Mouse (Mus musculus) hindbrain, postnatal 0 days (tissue): ENCODE data around the gene Fhad1. TPM values are rescaled to one million over a fixed set of nuclear protein-coding genes. Genes with fewer than 3 reads are reported as not detected.

Experiments used
- ATAC-seq: fragments of 200-750 bp; cut with Nextera tagmentation; 2 replicates; pipeline ENCODE4 v1.8.0; 2017; ENCODE audit warnings: mild to moderate bottlenecking, moderate TSS enrichment, moderate library complexity
- DNase-seq: peaks from one replicate; pipeline ENCODE4 v3.0.0-alpha.2; 2015; ENCODE audit warnings: low spot score
- H3K27ac ChIP-seq: fragments of 300-500 bp; sonication (generic); 2 replicates; pipeline ENCODE4 v1.5.1; 2014; ENCODE audit warnings: mild to moderate bottlenecking
- H3K27me3 ChIP-seq: fragments of 300-500 bp; sonication (generic); 2 replicates; pipeline ENCODE4 v1.6.1; 2014; ENCODE audit warnings: low read length, mixed read lengths; ENCODE audit not compliant: insufficient read depth
- H3K36me3 ChIP-seq: fragments of 300-500 bp; sonication (generic); 2 replicates; pipeline ENCODE4 v1.6.1; 2014; ENCODE audit warnings: low read length, mixed read lengths; ENCODE audit not compliant: insufficient read depth
- H3K4me1 ChIP-seq: fragments of 300-500 bp; sonication (generic); 2 replicates; pipeline ENCODE4 v1.6.1; 2014; ENCODE audit warnings: antibody characterized with exemption, low read length, mixed read lengths; ENCODE audit not compliant: insufficient read depth
- H3K4me2 ChIP-seq: fragments of 300-500 bp; sonication (generic); 2 replicates; pipeline ENCODE4 v1.6.1; 2014; ENCODE audit warnings: low read depth, mild to moderate bottlenecking, low read length, moderate library complexity, mixed read lengths
- H3K4me3 ChIP-seq: fragments of 300-500 bp; sonication (generic); 2 replicates; pipeline ENCODE4 v1.5.1; 2014; ENCODE audit warnings: low read length
- H3K9ac ChIP-seq: fragments of 300-500 bp; sonication (generic); replicated peaks from 2 replicates; pipeline ENCODE4 v1.6.1; 2014; ENCODE audit warnings: mild to moderate bottlenecking, low read length, moderate library complexity, mixed read lengths
- H3K9me3 ChIP-seq: fragments of 300-500 bp; sonication (generic); 2 replicates; pipeline ENCODE4 v1.6.1; 2016; ENCODE audit warnings: low read length, mixed read lengths
- CTCF ChIP-seq: IDR thresholded peaks from 2 replicates; pipeline ENCODE4 v1.5.1; 2016; ENCODE audit warnings: antibody characterized with exemption, control low read depth, low read depth
- WGBS: fragments of 180-500 bp; shearing (Covaris S2); extraction: QIAGEN DNeasy Blood & Tissue Kit; methylation state at CpG from one replicate; pipeline ENCODE4 v1.1.7; 2014; 5-methylcytosine and 5-hydroxymethylcytosine counted together
- polyA plus RNA-seq: library from polyadenylated mRNA; unstranded; fragments of >200 nt; fragmentation: Nextera tagmentation; extraction: Ambion mirVana; gene quantifications from 2 replicates; pipeline ENCODE4 v1.2.1, GENCODE M21; 2015
- total RNA-seq: library from RNA; depleted of rRNA; stranded (reverse); fragments of >200 nt; gene quantifications from 2 replicates; pipeline ENCODE4 v1.2.3, GENCODE M21; 2014

Gene Fhad1
- total and polyA plus RNA-seq, 2 experiments from 2014 or later: 2.0 to 5.8 TPM

- Histone ChIP-seq H3K9ac (no peak overlapping the region), H3K36me3 (no peaks in the 10 kb centered on the region), H3K4me2 (no peak overlapping the region), H3K4me1 (peaks cover 41% of the 10 kb centered on the region), H3K4me3 (no peak overlapping the region), H3K9me3 (no peaks in the 10 kb centered on the region), H3K27ac (no peak overlapping the region), H3K27me3 (no peaks in the 10 kb centered on the region)
- WGBS: 66% methylated on average over 10 of the region's 10 CpGs
- no peak for TF ChIP-seq CTCF
- no peak for ATAC-seq
- DNase-seq: no peak
These were observed 146.8 kb downstream of the Fhad1 start for GRCm38 (mm10) chr4:141868051-141868450.

- H3K27me3 ChIP-seq: no peaks in the 10 kb centered on the region
- 20% methylated on average over 4 of the region's 4 CpGs for WGBS
- DNase-seq (peak; percentile 84), ATAC-seq (peak; percentile 46)
- H3K4me2 ChIP-seq: peak overlapping the region; percentile 30
- H3K27ac ChIP-seq: peak overlapping the region; percentile 46; the same call in 1 of the 2 replicates
- peaks cover 40% of the 10 kb centered on the region for H3K4me1 ChIP-seq
- no peaks in the 10 kb centered on the region for H3K36me3 ChIP-seq
- 0 out of 2 replicates have a peak, but pooled peaks have one; percentile 0 for TF ChIP-seq CTCF
- no peak overlapping the region for H3K4me3 ChIP-seq
- H3K9ac ChIP-seq: 0 out of 2 replicates have a peak overlapping the region, but pooled peaks have one; percentile 17
- no peaks in the 10 kb centered on the region for H3K9me3 ChIP-seq
These were observed 147.4 kb downstream of the Fhad1 start for GRCm38 (mm10) chr4:141867498-141867897.

GRCm38 (mm10) chr4:141866933-141867490, 147.9 kb downstream of the Fhad1 start:
- Histone ChIP-seq H3K27ac (peak overlapping the region; percentile 46; the same call in 1 of the 2 replicates), H3K36me3 (no peaks in the 10 kb centered on the region), H3K27me3 (no peaks in the 10 kb centered on the region), H3K9me3 (no peaks in the 10 kb centered on the region), H3K9ac (0 out of 2 replicates have a peak overlapping the region, but pooled peaks have one; percentile 17), H3K4me1 (peaks cover 36% of the 10 kb centered on the region), H3K4me3 (no peak overlapping the region), H3K4me2 (peak overlapping the region; percentile 30)
- TF ChIP-seq CTCF: 0 out of 2 replicates have a peak, but pooled peaks have one; percentile 7
- WGBS: 18% methylated on average over 10 of the region's 10 CpGs
- ATAC-seq (no peak), DNase-seq (no peak)

- Histone ChIP-seq H3K36me3 (no peaks in the 10 kb centered on the region), H3K4me3 (no peak overlapping the region), H3K9me3 (no peaks in the 10 kb centered on the region), H3K4me1 (peaks cover 24% of the 10 kb centered on the region), H3K9ac (no peak overlapping the region), H3K27ac (no peak overlapping the region), H3K4me2 (no peak overlapping the region), H3K27me3 (no peaks in the 10 kb centered on the region)
- ATAC-seq (no peak), DNase-seq (no peak)
- no peak for TF ChIP-seq CTCF
- WGBS: 75% methylated on average over 5 of the region's 5 CpGs
These were observed 149.3 kb downstream of the Fhad1 start for GRCm38 (mm10) chr4:141865600-141865999.

DNA sequence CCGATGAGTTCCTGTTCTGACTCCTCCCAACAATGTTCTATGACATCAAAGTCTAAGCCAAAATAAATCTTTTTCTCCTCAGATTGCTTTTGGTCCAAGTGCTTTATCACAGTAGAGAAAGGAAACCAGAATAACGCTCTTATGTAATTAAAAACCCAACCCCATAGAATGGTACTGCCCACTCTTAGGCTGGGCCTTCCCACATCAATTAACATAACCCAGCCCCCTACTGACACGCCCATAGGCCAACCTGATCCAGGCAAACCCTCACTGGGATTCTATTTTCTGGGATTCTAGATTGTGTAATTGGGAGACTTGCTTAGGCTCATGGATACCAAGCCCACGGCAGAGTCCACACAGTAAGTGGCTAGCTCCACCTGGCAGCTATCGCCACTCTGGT, 149.9 kb downstream of the Fhad1 start:
- DNase-seq (no peak), ATAC-seq (no peak)
- peaks cover 5% of the 10 kb centered on the region; the same call in 1 of the 2 replicates for H3K36me3 ChIP-seq
- no peaks in the 10 kb centered on the region for H3K9me3 ChIP-seq
- 86% methylated on average over 5 of the region's 5 CpGs for WGBS
- no peak for TF ChIP-seq CTCF
- H3K4me2 ChIP-seq: no peak overlapping the region
- peaks cover 19% of the 10 kb centered on the region for H3K4me1 ChIP-seq
- H3K4me3 ChIP-seq: no peak overlapping the region
- H3K9ac ChIP-seq: no peak overlapping the region
- no peak overlapping the region for H3K27ac ChIP-seq
- no peaks in the 10 kb centered on the region for H3K27me3 ChIP-seq

- Histone ChIP-seq H3K27ac (no peak overlapping the region), H3K9ac (no peak overlapping the region), H3K36me3 (peaks cover 10% of the 10 kb centered on the region; the same call in 1 of the 2 replicates), H3K9me3 (no peaks in the 10 kb centered on the region), H3K4me1 (peaks cover 15% of the 10 kb centered on the region), H3K4me2 (no peak overlapping the region), H3K27me3 (no peaks in the 10 kb centered on the region), H3K4me3 (no peak overlapping the region)
- 94% methylated on average over 8 of the region's 8 CpGs for WGBS
- no peak for DNase-seq
- TF ChIP-seq CTCF: no peak
- ATAC-seq: no peak
These were observed 150.4 kb downstream of the Fhad1 start for GRCm38 (mm10) chr4:141864506-141864905.

DNA sequence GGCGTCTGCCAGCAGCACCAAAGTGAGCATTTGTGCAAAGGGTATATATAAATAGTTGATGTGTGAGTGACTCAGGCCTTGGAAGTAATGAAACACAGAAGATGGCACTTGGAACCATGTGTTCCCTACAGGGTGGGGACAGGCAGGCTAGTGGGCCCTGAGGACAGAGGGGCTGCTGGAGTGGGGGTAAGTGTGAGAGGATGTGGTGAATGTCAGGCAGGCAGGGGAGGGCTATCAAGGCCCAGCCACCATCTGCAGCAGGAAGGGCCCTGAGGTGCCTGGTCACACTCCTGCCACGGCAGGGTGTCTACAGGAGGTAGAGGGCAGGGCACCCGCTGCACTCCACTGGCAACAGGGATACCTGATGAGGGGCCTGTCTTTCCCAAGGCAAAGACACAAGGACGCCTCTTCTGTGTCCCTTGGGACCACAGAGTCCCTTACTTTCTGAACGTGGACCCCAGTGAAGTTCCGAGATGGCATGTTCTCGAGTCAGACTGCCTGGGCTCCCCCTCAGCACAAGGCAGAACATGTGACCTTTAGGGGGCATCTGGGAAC, 151.1 kb downstream of the Fhad1 start:
- Histone ChIP-seq H3K36me3 (peaks cover 13% of the 10 kb centered on the region; the same call in 1 of the 2 replicates), H3K4me2 (no peak overlapping the region), H3K27me3 (no peaks in the 10 kb centered on the region), H3K4me3 (no peak overlapping the region), H3K27ac (no peak overlapping the region), H3K4me1 (peaks cover 15% of the 10 kb centered on the region), H3K9me3 (no peaks in the 10 kb centered on the region), H3K9ac (no peak overlapping the region)
- no peak for ATAC-seq
- WGBS: 92% methylated on average over 7 of the region's 7 CpGs
- DNase-seq: no peak
- no peak for TF ChIP-seq CTCF
